Mouse (Mus musculus) kidney, postnatal 0 days (tissue): ENCODE results near the gene Hpcal1. TPM values are rescaled to one million over a fixed set of nuclear protein-coding genes. Genes with fewer than 3 reads are reported as not detected.

ENCODE experiments used
- ATAC-seq: fragments of 200-750 bp; cut with Nextera tagmentation; replicated peaks from 2 replicates; pipeline ENCODE4 v1.8.0; 2017; ENCODE audit warnings: low read depth, moderate number of reproducible peaks, moderate TSS enrichment, moderate library complexity; ENCODE audit not compliant: low FRiP score
- DNase-seq: peaks from one replicate; pipeline ENCODE4 v3.0.0-alpha.2; 2016; ENCODE audit warnings: low spot score
- H3K27ac ChIP-seq: fragments of 300-500 bp; sonication (generic); 2 replicates; pipeline ENCODE4 v1.5.1; 2014; ENCODE audit warnings: mild to moderate bottlenecking
- H3K27me3 ChIP-seq: fragments of 300-500 bp; sonication (generic); 2 replicates; pipeline ENCODE4 v1.6.1; 2014; ENCODE audit warnings: low read length, mixed read lengths; ENCODE audit not compliant: insufficient read depth
- H3K36me3 ChIP-seq: fragments of 300-500 bp; sonication (generic); 2 replicates; pipeline ENCODE4 v1.6.1; 2014; ENCODE audit warnings: low read length, mixed read lengths; ENCODE audit not compliant: insufficient read depth
- H3K4me1 ChIP-seq: fragments of 300-500 bp; sonication (generic); replicated peaks from 2 replicates; pipeline ENCODE4 v1.6.1; 2014; ENCODE audit warnings: antibody characterized with exemption, low read length, mixed read lengths; ENCODE audit not compliant: insufficient read depth
- H3K4me2 ChIP-seq: fragments of 300-500 bp; sonication (generic); 2 replicates; pipeline ENCODE4 v1.6.1; 2014; ENCODE audit warnings: mild to moderate bottlenecking, low read length, moderate library complexity, mixed read lengths
- H3K4me3 ChIP-seq: fragments of 300-500 bp; sonication (generic); replicated peaks from 2 replicates; pipeline ENCODE4 v1.5.1; 2014; ENCODE audit warnings: low read depth, low read length
- H3K9ac ChIP-seq: fragments of 300-500 bp; sonication (generic); 2 replicates; pipeline ENCODE4 v1.6.1; 2014; ENCODE audit warnings: low read depth, low read length
- H3K9me3 ChIP-seq: fragments of 300-500 bp; sonication (generic); replicated peaks from 2 replicates; pipeline ENCODE4 v1.6.1; 2016; ENCODE audit warnings: low read length, inconsistent platforms, mixed read lengths
- CTCF ChIP-seq: IDR thresholded peaks from 2 replicates; pipeline ENCODE4 v1.5.1; 2016; ENCODE audit warnings: antibody characterized with exemption, low read depth, mild to moderate bottlenecking, moderate library complexity
- WGBS: fragments of 180-500 bp; shearing (Covaris S2); extraction: QIAGEN DNeasy Blood & Tissue Kit; methylation state at CpG from one replicate; pipeline ENCODE4 v1.1.7; 2014; 5-methylcytosine and 5-hydroxymethylcytosine counted together
- polyA plus RNA-seq: library from polyadenylated mRNA; unstranded; fragments of >200 nt; fragmentation: Nextera tagmentation; extraction: Ambion mirVana; gene quantifications from 2 replicates; pipeline ENCODE4 v1.2.1, GENCODE M21; 2015

Hpcal1 gene
- polyA plus RNA-seq, 1 experiment from 2014 or later = 70.6 TPM

- H3K4me2 ChIP-seq = no peak overlapping the region
- H3K4me1 ChIP-seq = peaks cover 43% of the 10 kb centered on the region
- H3K27ac ChIP-seq = peak overlapping the region; percentile 66; the same call in 1 of the 2 replicates
- no peak overlapping the region for H3K9ac ChIP-seq
- H3K4me3 ChIP-seq = no peak overlapping the region
- ATAC-seq (no peak), DNase-seq (no peak)
- H3K9me3 ChIP-seq = no peaks in the 10 kb centered on the region
- H3K36me3 ChIP-seq = no peaks in the 10 kb centered on the region
- TF ChIP-seq CTCF = no peak
- 53% methylated on average over 3 of the region's 3 CpGs for WGBS
- H3K27me3 ChIP-seq = no peaks in the 10 kb centered on the region
Measured at GRCm38 (mm10) chr12:17749784-17750183, 59.1 kb downstream of the Hpcal1 start.

- Histone ChIP-seq H3K27me3 (no peaks in the 10 kb centered on the region), H3K27ac (peak overlapping the region; percentile 66; the same call in 1 of the 2 replicates), H3K9me3 (no peaks in the 10 kb centered on the region), H3K36me3 (no peaks in the 10 kb centered on the region), H3K4me3 (no peak overlapping the region), H3K4me1 (peaks cover 43% of the 10 kb centered on the region), H3K9ac (no peak overlapping the region), H3K4me2 (no peak overlapping the region)
- DNase-seq = no peak
- WGBS = 30% methylated on average over 4 of the region's 4 CpGs
- TF ChIP-seq CTCF = no peak
- ATAC-seq = 0 out of 2 replicates have a peak, but pooled peaks have one; percentile 45
Measured at GRCm38 (mm10) chr12:17750500-17750899, 59.8 kb downstream of the Hpcal1 start.

GRCm38 (mm10) chr12:17752828-17753227 lies 62.2 kb downstream of the Hpcal1 start:
- H3K4me1 ChIP-seq = peaks cover 21% of the 10 kb centered on the region
- no peak for TF ChIP-seq CTCF
- no peaks in the 10 kb centered on the region for H3K9me3 ChIP-seq
- WGBS = 57% methylated on average over 5 of the region's 5 CpGs
- no peak overlapping the region for H3K4me3 ChIP-seq
- no peak overlapping the region for H3K9ac ChIP-seq
- H3K4me2 ChIP-seq = no peak overlapping the region
- no peak overlapping the region for H3K27ac ChIP-seq
- DNase-seq = no peak
- ATAC-seq = no peak
- no peaks in the 10 kb centered on the region for H3K36me3 ChIP-seq
- no peaks in the 10 kb centered on the region for H3K27me3 ChIP-seq

- no peaks in the 10 kb centered on the region for H3K36me3 ChIP-seq
- DNase-seq (no peak), ATAC-seq (no peak)
- 85% methylated on average over 1 of the region's 1 CpGs for WGBS
- no peaks in the 10 kb centered on the region for H3K9me3 ChIP-seq
- peaks cover 14% of the 10 kb centered on the region for H3K4me1 ChIP-seq
- H3K4me3 ChIP-seq = no peak overlapping the region
- H3K4me2 ChIP-seq = no peak overlapping the region
- H3K27ac ChIP-seq = no peak overlapping the region
- no peak for TF ChIP-seq CTCF
- H3K9ac ChIP-seq = no peak overlapping the region
- no peaks in the 10 kb centered on the region for H3K27me3 ChIP-seq
Measured at GRCm38 (mm10) chr12:17754771-17755170, 64.1 kb downstream of the Hpcal1 start.

GRCm38 (mm10) chr12:17756891-17757290 lies 66.2 kb downstream of the Hpcal1 start:
- H3K9me3 ChIP-seq = no peaks in the 10 kb centered on the region
- no peak for TF ChIP-seq CTCF
- H3K27ac ChIP-seq = no peak overlapping the region
- H3K4me3 ChIP-seq = no peak overlapping the region
- no peak overlapping the region for H3K9ac ChIP-seq
- no peaks in the 10 kb centered on the region for H3K4me1 ChIP-seq
- no peaks in the 10 kb centered on the region for H3K27me3 ChIP-seq
- no peaks in the 10 kb centered on the region for H3K36me3 ChIP-seq
- no peak overlapping the region for H3K4me2 ChIP-seq
- 54% methylated on average over 4 of the region's 4 CpGs for WGBS
- DNase-seq (no peak), ATAC-seq (no peak)

- Histone ChIP-seq H3K9ac (no peak overlapping the region), H3K4me2 (no peak overlapping the region), H3K27ac (no peak overlapping the region; the same call in 1 of the 2 replicates), H3K4me1 (0 out of 2 replicates have a peak, but pooled peaks cover 10% of the 10 kb centered on the region), H3K9me3 (no peaks in the 10 kb centered on the region), H3K27me3 (no peaks in the 10 kb centered on the region), H3K36me3 (no peaks in the 10 kb centered on the region), H3K4me3 (no peak overlapping the region)
- DNase-seq = no peak
- WGBS = 62% methylated on average over 6 of the region's 6 CpGs
- no peak for ATAC-seq
- TF ChIP-seq CTCF = no peak
Measured at GRCm38 (mm10) chr12:17762286-17762933, 71.8 kb downstream of the Hpcal1 start.
